Mouse (Mus musculus): ENCODE results near the gene Slc17a7. TPM values are rescaled to one million over a fixed set of nuclear protein-coding genes. Genes with fewer than 3 reads are reported as not detected.
"Not testable (repeated sequence)": the region's sequence is repeated elsewhere in the genome, so short reads cannot be mapped to it uniquely, and the experiment has no call there.

Gene Slc17a7
- polyA plus RNA-seq, 1 experiment from 2014 or later, result 0.62 TPM

DNA sequence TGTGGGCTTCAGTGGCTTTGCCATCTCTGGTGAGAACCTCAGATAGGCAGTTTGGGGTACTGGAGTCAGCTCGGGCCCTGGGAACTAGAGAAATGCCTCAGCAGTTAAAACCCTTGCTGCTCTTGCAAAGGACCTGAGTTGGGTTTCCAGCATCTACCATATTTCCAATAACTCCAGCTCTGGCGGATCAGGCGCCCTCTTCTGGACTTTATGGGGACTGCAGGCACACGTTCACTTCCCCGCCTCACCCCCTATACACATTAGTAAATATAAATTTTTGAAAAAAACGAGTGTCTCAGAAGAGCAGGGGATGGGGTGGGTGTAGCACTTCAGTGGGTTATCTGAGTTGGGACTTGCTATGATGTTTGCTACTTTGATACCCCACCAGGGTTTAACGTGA, 9.2 kb downstream of the Slc17a7 start:
- DNase-seq, result no peak
- Histone ChIP-seq H3K27me3 (ENCODE audit: control insufficient read depth, insufficient read depth, low read length) (peaks cover 58% of the 10 kb centered on the region), H3K27ac (replicated peaks; ENCODE audit: low read depth, low read length) (no peak overlapping the region), H3K9ac (replicated peaks; ENCODE audit: low read length) (no peak overlapping the region), H3K4me3 (replicated peaks; ENCODE audit: low read depth, low read length) (no peak overlapping the region), H3K4me1 (ENCODE audit: control insufficient read depth, insufficient read depth, low read length) (peaks cover 6% of the 10 kb centered on the region; the same call in 1 of the 2 replicates), H3K4me2 (ENCODE audit: low read length) (no peak overlapping the region), H3K36me3 (ENCODE audit: control insufficient read depth, insufficient read depth, low read length) (no peaks in the 10 kb centered on the region), H3K9me3 (ENCODE audit: control insufficient read depth, low read length) (no peaks in the 10 kb centered on the region)
- no peak for ATAC-seq (ENCODE audit: low FRiP score, low TSS enrichment)
- WGBS, result 65% methylated on average over 7 of the region's 7 CpGs

DNA sequence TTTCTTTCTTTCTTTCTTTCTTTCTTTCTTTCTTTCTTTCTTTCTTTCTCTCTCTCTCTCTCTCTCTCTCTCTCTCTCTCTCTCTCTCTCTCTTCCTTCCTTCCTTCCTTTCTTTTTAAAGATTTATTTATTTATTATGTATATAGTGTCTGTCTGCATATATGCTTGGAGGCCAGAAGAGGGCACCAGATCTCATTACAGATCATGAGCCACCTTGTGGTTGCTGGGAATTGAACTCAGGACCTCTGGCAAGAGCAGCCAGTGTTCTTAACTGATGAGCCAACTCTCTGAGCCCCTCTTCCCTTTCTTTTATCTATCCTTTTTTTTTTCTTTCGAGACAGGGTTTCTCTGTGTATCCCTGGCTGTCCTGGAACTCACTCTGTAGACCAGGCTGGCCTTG, 10.0 kb downstream of the Slc17a7 start:
- not testable (repeated sequence) for H3K9ac ChIP-seq (replicated peaks; ENCODE audit: low read length); H3K4me1 ChIP-seq (ENCODE audit: control insufficient read depth, insufficient read depth, low read length); H3K4me2 ChIP-seq (ENCODE audit: low read length); DNase-seq; H3K27ac ChIP-seq (replicated peaks; ENCODE audit: low read depth, low read length); H3K36me3 ChIP-seq (ENCODE audit: control insufficient read depth, insufficient read depth, low read length); H3K4me3 ChIP-seq (replicated peaks; ENCODE audit: low read depth, low read length); H3K9me3 ChIP-seq (ENCODE audit: control insufficient read depth, low read length); ATAC-seq (ENCODE audit: low FRiP score, low TSS enrichment)
- 68% methylated on average over 1 of the region's 1 CpGs for WGBS
- H3K27me3 ChIP-seq (ENCODE audit: control insufficient read depth, insufficient read depth, low read length), result peaks cover 58% of the 10 kb centered on the region

DNA sequence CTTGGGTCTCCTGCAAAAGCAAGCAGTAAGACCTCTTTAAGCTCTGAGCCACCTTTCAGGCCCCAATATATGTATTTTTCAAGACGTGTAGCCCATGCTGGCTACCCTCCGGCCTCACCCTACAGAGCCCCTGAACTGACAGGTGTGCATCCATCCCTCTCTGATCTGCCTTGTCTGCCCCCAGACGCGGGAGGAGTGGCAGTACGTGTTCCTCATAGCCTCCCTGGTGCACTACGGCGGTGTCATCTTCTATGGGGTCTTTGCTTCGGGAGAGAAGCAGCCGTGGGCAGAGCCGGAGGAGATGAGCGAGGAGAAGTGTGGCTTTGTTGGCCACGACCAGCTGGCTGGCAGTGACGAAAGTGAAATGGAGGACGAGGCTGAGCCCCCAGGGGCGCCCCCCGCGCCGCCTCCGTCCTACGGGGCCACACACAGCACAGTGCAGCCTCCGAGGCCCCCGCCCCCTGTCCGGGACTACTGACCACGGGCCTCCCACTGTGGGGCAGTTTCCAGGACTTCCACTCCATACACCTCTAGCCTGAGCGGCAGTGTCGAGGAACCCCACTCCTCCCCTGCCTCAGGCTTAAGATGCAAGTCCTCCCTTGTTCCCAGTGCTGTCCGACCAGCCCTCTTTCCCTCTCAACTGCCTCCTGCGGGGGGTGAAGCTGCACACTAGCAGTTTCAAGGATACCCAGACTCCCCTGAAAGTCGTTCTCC, 11.0 kb downstream of the Slc17a7 start:
- Histone ChIP-seq H3K4me2 (ENCODE audit: low read length) (peak overlapping the region; percentile 10; the same call in 1 of the 2 replicates), H3K4me1 (ENCODE audit: control insufficient read depth, insufficient read depth, low read length) (0 out of 2 replicates have a peak, but pooled peaks cover 3% of the 10 kb centered on the region), H3K27me3 (ENCODE audit: control insufficient read depth, insufficient read depth, low read length) (peaks cover 60% of the 10 kb centered on the region), H3K9me3 (ENCODE audit: control insufficient read depth, low read length) (no peaks in the 10 kb centered on the region), H3K4me3 (replicated peaks; ENCODE audit: low read depth, low read length) (no peak overlapping the region; the same call in 1 of the 2 replicates), H3K9ac (replicated peaks; ENCODE audit: low read length) (no peak overlapping the region), H3K27ac (replicated peaks; ENCODE audit: low read depth, low read length) (no peak overlapping the region), H3K36me3 (ENCODE audit: control insufficient read depth, insufficient read depth, low read length) (no peaks in the 10 kb centered on the region)
- WGBS, result 3% methylated on average over 28 of the region's 29 CpGs
- DNase-seq (peak; percentile 27), ATAC-seq (ENCODE audit: low FRiP score, low TSS enrichment) (no peak)

DNA sequence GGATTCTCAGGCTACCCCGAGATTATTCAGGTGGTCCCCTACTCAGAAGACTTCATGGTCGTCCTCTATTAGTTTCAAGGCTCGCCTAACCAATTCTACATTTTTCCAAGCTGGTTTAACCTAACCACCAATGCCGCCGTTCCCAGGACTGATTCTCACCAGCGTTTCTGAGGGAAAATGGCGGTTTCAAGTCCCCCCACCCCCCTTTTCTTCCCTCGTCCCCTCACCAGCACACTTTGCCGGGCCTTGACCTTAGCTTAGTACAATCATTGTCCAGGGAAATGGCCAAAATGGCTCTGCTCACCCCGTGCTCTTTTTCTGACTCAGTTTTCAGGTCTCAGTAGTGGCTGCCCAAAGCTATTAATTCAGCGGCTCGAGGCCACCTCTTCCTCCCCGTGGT, 11.6 kb downstream of the Slc17a7 start:
- ATAC-seq (ENCODE audit: low FRiP score, low TSS enrichment) (no peak), DNase-seq (no peak)
- no peaks in the 10 kb centered on the region for H3K36me3 ChIP-seq (ENCODE audit: control insufficient read depth, insufficient read depth, low read length)
- H3K4me3 ChIP-seq (replicated peaks; ENCODE audit: low read depth, low read length), result no peak overlapping the region
- no peaks in the 10 kb centered on the region for H3K9me3 ChIP-seq (ENCODE audit: control insufficient read depth, low read length)
- no peak overlapping the region for H3K27ac ChIP-seq (replicated peaks; ENCODE audit: low read depth, low read length)
- no peak overlapping the region for H3K9ac ChIP-seq (replicated peaks; ENCODE audit: low read length)
- 2% methylated on average over 13 of the region's 13 CpGs for WGBS
- H3K27me3 ChIP-seq (ENCODE audit: control insufficient read depth, insufficient read depth, low read length), result peaks cover 67% of the 10 kb centered on the region
- H3K4me1 ChIP-seq (ENCODE audit: control insufficient read depth, insufficient read depth, low read length), result 0 out of 2 replicates have a peak, but pooled peaks cover 3% of the 10 kb centered on the region
- H3K4me2 ChIP-seq (ENCODE audit: low read length), result no peak overlapping the region

DNA sequence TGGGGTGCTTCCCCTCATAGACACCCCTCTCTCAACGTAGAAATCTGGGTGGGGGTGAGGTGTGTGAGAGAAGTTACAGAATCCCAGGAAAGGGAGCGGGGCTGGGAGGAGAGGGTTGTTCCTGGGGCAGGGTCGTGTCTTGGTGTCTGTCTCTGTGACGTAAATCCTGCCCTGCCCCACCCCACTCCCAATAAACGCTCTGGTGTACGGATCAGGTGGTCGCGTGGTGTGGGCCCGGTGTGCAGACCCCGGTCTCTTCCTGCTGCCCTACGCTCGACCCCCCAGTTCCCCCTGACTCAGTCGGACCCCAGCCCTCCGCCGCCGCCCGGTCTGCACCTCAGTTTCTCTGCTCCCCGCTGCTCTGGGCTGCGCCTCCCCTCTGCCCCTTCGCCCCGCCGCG, 12.2 kb downstream of the Slc17a7 start:
- Histone ChIP-seq H3K36me3 (ENCODE audit: control insufficient read depth, insufficient read depth, low read length) (no peaks in the 10 kb centered on the region), H3K9ac (replicated peaks; ENCODE audit: low read length) (0 out of 2 replicates have a peak overlapping the region, but pooled peaks have one; percentile 21), H3K27me3 (ENCODE audit: control insufficient read depth, insufficient read depth, low read length) (peaks cover 71% of the 10 kb centered on the region), H3K4me2 (ENCODE audit: low read length) (peak overlapping the region; percentile 31), H3K4me3 (replicated peaks; ENCODE audit: low read depth, low read length) (peak overlapping the region; percentile 13; the same call in 1 of the 2 replicates), H3K27ac (replicated peaks; ENCODE audit: low read depth, low read length) (no peak overlapping the region), H3K9me3 (ENCODE audit: control insufficient read depth, low read length) (no peaks in the 10 kb centered on the region), H3K4me1 (ENCODE audit: control insufficient read depth, insufficient read depth, low read length) (0 out of 2 replicates have a peak, but pooled peaks cover 3% of the 10 kb centered on the region)
- 2% methylated on average over 23 of the region's 23 CpGs for WGBS
- DNase-seq (no peak), ATAC-seq (ENCODE audit: low FRiP score, low TSS enrichment) (no peak)

DNA sequence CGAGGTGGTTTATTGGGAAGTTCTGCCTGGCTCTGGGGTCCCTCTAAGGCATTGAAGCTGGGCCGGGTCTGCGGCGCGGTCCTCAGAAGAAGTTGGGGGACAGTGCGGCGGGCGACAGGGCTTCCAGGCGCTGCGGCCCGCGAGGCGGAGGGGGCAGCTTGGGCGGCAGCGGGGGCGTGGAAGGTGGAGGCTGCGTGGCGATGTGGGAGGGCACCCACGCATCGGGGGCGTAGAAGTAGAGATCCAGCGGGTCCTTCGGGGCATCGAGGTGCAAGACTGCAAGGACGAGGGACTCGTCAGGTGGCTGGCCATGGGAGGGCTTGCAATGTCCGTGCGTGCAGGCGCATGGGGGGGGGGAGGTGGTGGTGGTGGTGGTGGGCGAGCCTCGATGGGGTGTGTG, 12.6 kb downstream of the Slc17a7 start:
- Histone ChIP-seq H3K27me3 (ENCODE audit: control insufficient read depth, insufficient read depth, low read length) (peaks cover 75% of the 10 kb centered on the region), H3K9ac (replicated peaks; ENCODE audit: low read length) (0 out of 2 replicates have a peak overlapping the region, but pooled peaks have one; percentile 21), H3K36me3 (ENCODE audit: control insufficient read depth, insufficient read depth, low read length) (no peaks in the 10 kb centered on the region), H3K9me3 (ENCODE audit: control insufficient read depth, low read length) (no peaks in the 10 kb centered on the region), H3K4me1 (ENCODE audit: control insufficient read depth, insufficient read depth, low read length) (0 out of 2 replicates have a peak, but pooled peaks cover 4% of the 10 kb centered on the region), H3K4me2 (ENCODE audit: low read length) (peak overlapping the region; percentile 31), H3K4me3 (replicated peaks; ENCODE audit: low read depth, low read length) (peak overlapping the region; percentile 13; the same call in 1 of the 2 replicates), H3K27ac (replicated peaks; ENCODE audit: low read depth, low read length) (no peak overlapping the region)
- 2% methylated on average over 31 of the region's 31 CpGs for WGBS
- DNase-seq (no peak), ATAC-seq (ENCODE audit: low FRiP score, low TSS enrichment) (no peak)

DNA sequence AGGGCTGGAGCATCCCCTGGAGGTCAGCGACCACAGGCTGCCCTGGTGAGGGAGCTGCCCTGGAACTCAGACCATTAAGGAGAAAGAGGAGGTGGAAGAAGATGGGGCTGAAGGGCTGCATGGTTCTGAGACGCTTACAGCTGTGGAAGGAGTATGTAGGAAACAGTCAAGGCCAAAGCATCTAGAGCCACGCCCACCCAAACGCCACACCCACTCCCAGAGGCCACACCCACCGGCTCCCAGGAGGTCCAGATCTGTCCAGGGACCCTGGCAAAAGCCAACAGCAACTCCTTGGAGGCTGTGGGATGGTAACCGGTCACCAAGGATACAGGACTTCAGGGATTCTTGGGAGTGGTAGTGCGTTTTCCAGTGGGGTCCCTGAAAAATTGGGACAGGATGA, 14.8 kb downstream of the Slc17a7 start:
- Histone ChIP-seq H3K36me3 (ENCODE audit: control insufficient read depth, insufficient read depth, low read length) (no peaks in the 10 kb centered on the region), H3K4me2 (ENCODE audit: low read length) (no peak overlapping the region), H3K4me1 (ENCODE audit: control insufficient read depth, insufficient read depth, low read length) (0 out of 2 replicates have a peak, but pooled peaks cover 8% of the 10 kb centered on the region), H3K4me3 (replicated peaks; ENCODE audit: low read depth, low read length) (no peak overlapping the region), H3K27ac (replicated peaks; ENCODE audit: low read depth, low read length) (no peak overlapping the region), H3K9ac (replicated peaks; ENCODE audit: low read length) (no peak overlapping the region), H3K27me3 (ENCODE audit: control insufficient read depth, insufficient read depth, low read length) (peaks cover 97% of the 10 kb centered on the region), H3K9me3 (ENCODE audit: control insufficient read depth, low read length) (no peaks in the 10 kb centered on the region)
- DNase-seq (no peak), ATAC-seq (ENCODE audit: low FRiP score, low TSS enrichment) (no peak)
- WGBS, result 28% methylated on average over 7 of the region's 7 CpGs

DNA sequence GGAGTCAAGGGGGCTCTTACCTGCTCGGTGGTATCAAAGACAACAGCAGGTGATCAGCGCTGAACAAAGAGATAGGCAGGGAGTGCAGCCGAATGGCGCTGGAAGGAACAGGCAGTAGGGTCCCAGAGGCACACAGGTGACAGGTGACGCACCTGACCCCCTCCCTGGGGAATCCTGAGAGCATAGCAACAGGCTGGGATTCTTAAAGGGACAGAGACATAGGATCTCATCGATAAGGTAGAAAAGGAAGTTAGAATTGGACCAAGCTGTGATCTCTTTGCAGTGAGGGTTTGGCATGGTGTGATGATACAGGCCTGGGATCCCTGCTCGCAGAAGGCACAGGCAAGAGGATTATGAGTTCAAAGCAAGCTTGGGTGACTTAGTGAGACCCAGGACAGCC, 15.7 kb downstream of the Slc17a7 start, which contains the start of gene Gfy:
TSS of gene Gfy (minus strand) at position 101 of the 400 bp plus-strand sequence.
- H3K4me1 ChIP-seq (ENCODE audit: control insufficient read depth, insufficient read depth, low read length), result 0 out of 2 replicates have a peak, but pooled peaks cover 8% of the 10 kb centered on the region
- 26% methylated on average over 7 of the region's 7 CpGs for WGBS
- H3K4me3 ChIP-seq (replicated peaks; ENCODE audit: low read depth, low read length), result no peak within 1 kb of the TSS
- peaks cover 99% of the 10 kb centered on the region for H3K27me3 ChIP-seq (ENCODE audit: control insufficient read depth, insufficient read depth, low read length)
- ATAC-seq (ENCODE audit: low FRiP score, low TSS enrichment) (no peak), DNase-seq (no peak)
- H3K9me3 ChIP-seq (ENCODE audit: control insufficient read depth, low read length), result no peaks in the 10 kb centered on the region
- no peaks in the 10 kb centered on the region for H3K36me3 ChIP-seq (ENCODE audit: control insufficient read depth, insufficient read depth, low read length)
- H3K9ac ChIP-seq (replicated peaks; ENCODE audit: low read length), result no peak within 1 kb of the TSS
- no peak within 1 kb of the TSS for H3K27ac ChIP-seq (replicated peaks; ENCODE audit: low read depth, low read length)
- H3K4me2 ChIP-seq (ENCODE audit: low read length), result no peak within 1 kb of the TSS
